Mouse (Mus musculus) left cerebral cortex, adult 18-20 months (tissue): ENCODE measurements around the gene Gm8246. TPM values are rescaled to one million over a fixed set of nuclear protein-coding genes. Genes with fewer than 3 reads are reported as not detected.
"Not testable (repeated sequence)": the region's sequence is repeated elsewhere in the genome, so short reads cannot be mapped to it uniquely, and the experiment has no call there.

Source experiments
- DNase-seq, 2 experiments: peaks; one replicate each; pipeline ENCODE4 v3.0.0; 2021 to 2022; ENCODE audit warnings: low spot score in 2 of 2, mixed read lengths in 1 of 2
- long read RNA-seq, 2 experiments: library from polyadenylated mRNA; stranded (forward); transcript quantifications; one replicate each; pipeline ENCODE4 v2.0.0; 2021
- total RNA-seq, 2 experiments: library from RNA; stranded (reverse); gene quantifications; 2 replicates each; pipeline ENCODE4 v1.2.3; 2021

Gm8246 gene
- total RNA-seq, result not detected
- long read RNA-seq, experiment 1, result 0 reads
- long read RNA-seq, experiment 2, result 0 reads

GRCm38 (mm10) chr14:5477730-5478129 lies at the start of gene Gm8246:
Gene Gm8246, minus strand, starts transcription at chr14:5477830.
- not testable (repeated sequence) for DNase-seq

DNA sequence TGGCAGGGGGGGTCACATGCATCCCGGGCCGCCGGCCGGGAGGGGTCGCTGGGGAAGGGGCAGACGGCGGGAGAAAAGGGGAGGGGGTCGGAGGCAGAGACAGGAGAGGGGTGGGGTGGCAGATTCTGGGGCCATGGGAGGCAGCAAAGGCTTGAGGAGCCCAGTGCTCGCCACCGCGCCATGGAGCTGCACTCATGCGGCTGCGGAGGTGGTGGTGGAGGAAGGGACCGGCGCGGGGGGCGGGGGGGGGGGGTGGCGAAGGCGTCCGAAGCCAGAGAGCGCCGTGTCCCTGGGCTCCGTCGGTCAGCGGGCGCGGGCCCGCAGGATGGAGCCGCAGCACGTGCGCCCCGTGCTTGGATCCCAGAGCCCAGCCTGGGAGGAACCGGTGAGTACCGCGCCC lies 23.7 kb upstream of the Gm8246 start, which contains the start of gene Gm3488:
Gm3488 (plus strand) TSS at position 301 of the 400 bp plus-strand sequence.
- DNase-seq, result not testable (repeated sequence)

- DNase-seq, result not testable (repeated sequence)
Measured at GRCm38 (mm10) chr14:5483907-5484306, 6.3 kb upstream of the Gm8246 start, which contains the start of gene Gm3187. Gene Gm3187, plus strand, starts transcription at chr14:5484207.

- not testable (repeated sequence) for DNase-seq
Measured at GRCm38 (mm10) chr14:5460469-5460868, 17.2 kb downstream of the Gm8246 start.

- DNase-seq, result not testable (repeated sequence)
Measured at GRCm38 (mm10) chr14:5455367-5455766, 22.3 kb downstream of the Gm8246 start, which contains the start of gene Gm3194. Gene Gm3194, minus strand, starts transcription at chr14:5455467.

Other genes with a start within 250 kb of the Gm8246 start
- gene Gm3526, start 217.2 kb downstream of the Gm8246 start, total RNA-seq, result not detected
- gene Gm3542, start 142.9 kb downstream of the Gm8246 start, total RNA-seq, result not detected
- gene Gm3500, start 88.8 kb downstream of the Gm8246 start, total RNA-seq, result not detected
- gene Gm3194, start 22.4 kb downstream of the Gm8246 start, total RNA-seq, result 1 to 10 TPM; 1.2 to 2.3 TPM
- gene Gm3187, start 6.4 kb upstream of the Gm8246 start, total RNA-seq, result not detected
- under 1 TPM; 0.30 to 0.63 TPM for gene Gm3488, start 23.8 kb upstream of the Gm8246 start, total RNA-seq
- not detected for gene Gm3532, start 60.7 kb upstream of the Gm8246 start, total RNA-seq
- not detected for gene Gm8265, start 155.2 kb upstream of the Gm8246 start, total RNA-seq
- not detected for gene Gm9603, start 209.6 kb upstream of the Gm8246 start, total RNA-seq